Mouse (Mus musculus) urinary bladder, adult 18-20 months (tissue): Measurements from ENCODE around the gene Asb15.
A peak's percentile ranks its signal among the peaks of the same experiment; 100 is the strongest.

Source experiments
- DNase-seq, 2 experiments: peaks; one replicate each; pipeline ENCODE4 v3.0.0; 2022; ENCODE audit warnings: low spot score in 2 of 2, mixed read lengths in 2 of 2

Asb15 gene

DNA sequence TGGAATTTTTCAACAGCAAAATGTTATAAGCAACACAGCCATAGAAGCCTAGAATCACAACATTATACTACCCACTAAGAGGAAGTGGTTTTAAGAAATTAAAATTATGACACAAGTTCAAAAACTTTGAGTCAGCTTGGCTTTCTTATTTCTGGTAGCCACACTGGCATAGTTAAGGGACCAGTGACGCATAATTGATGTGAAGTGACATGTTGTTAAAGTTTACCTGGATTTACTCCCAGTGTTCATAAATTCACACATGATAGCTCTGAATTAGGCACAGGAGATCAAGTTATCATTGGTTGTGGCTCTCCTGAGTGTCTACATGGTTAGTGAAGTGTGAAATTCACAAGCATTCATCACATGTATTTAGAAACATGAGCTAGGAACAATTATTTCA lies 36.9 kb downstream of the Asb15 start:
- no peak for DNase-seq

GRCm38 (mm10) chr6:24568963-24569362 lies 41.0 kb downstream of the Asb15 start:
- no peak for DNase-seq

DNA sequence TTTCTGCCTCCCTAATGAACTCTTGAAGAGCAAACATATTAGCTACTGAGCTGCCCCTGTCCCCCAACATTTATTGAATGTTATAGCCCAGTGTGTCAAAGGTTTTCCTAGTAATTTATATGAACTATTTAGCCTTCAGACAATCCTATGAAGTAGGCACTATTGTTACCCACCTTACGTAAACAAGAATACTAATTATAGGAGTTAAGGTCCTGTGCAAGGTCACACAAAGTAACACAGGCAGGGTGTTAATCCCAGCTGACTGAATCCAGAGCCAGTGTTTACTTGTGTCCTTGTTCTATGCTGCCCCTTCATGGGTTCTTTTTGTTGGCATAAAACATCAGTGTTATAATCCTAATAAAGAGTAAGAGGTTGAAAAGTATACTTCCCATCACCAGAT lies 41.8 kb downstream of the Asb15 start:
- DNase-seq, result no peak

GRCm38 (mm10) chr6:24570278-24570677 lies 42.3 kb downstream of the Asb15 start:
- no peak for DNase-seq

DNA sequence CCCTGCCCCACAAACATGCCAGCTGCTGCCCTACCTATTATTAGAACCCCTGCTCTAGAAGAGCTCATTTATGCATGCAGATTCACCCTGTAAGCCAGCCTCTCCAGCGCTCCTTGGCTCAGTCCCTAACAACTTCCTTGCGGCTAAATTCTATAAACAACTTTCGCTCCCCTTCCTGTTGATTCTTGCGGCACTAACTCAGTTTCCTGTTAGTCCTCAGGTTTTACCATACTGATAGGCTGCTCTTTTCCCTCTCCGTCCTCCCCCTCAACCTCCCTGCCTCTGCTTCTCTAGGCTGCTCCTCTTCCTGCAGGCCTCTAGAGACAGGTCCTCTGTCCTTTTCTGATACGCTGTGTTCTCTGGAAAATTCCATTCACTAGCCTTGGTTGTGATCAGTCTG lies 43.2 kb downstream of the Asb15 start:
- DNase-seq, result no peak

- DNase-seq, result no peak
Measured at GRCm38 (mm10) chr6:24572431-24572830, 44.5 kb downstream of the Asb15 start.

DNA sequence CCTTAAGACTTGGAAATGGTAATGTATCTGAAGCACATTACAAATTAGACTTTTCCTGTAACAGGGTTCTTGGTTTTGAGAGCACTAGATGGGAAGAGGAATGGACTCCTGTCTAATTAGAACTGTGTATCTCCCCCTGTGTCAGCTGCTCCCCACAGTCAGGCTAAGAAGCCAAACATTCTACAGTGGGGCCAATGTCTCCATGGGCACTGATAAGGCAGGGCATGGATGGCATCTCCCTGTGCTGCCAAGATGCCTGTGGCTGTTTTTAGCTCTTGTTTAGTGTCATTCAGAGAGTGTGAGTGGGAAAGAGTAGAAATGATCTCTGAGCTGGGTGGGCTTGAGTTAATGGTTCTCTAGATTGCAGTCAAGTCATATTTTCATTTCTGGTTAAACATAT lies 45.4 kb downstream of the Asb15 start:
- no peak for DNase-seq

DNA sequence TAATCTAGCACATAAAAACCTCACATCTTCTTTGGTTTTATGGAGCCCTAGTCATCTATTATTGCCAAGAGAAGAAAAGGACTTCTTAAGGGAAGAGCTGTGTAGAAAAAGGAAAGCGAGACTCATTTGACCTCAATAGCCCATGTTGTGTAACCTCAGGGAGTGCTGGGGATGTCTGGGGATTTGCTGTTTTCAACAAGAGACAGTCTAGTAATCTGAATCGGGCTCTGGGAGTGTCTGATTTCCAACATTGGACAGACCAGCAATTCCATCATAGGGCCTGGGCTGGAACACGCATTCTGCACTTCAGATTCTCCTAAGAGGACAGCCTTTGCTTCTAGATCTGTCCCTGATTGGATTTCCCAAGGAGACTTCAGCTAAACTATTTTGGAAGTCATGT lies 55.5 kb downstream of the Asb15 start:
- DNase-seq, result peak in 1 of 2 experiments; percentile 16

- no peak for DNase-seq
Measured at GRCm38 (mm10) chr6:24585431-24586310, 57.7 kb downstream of the Asb15 start.

DNA sequence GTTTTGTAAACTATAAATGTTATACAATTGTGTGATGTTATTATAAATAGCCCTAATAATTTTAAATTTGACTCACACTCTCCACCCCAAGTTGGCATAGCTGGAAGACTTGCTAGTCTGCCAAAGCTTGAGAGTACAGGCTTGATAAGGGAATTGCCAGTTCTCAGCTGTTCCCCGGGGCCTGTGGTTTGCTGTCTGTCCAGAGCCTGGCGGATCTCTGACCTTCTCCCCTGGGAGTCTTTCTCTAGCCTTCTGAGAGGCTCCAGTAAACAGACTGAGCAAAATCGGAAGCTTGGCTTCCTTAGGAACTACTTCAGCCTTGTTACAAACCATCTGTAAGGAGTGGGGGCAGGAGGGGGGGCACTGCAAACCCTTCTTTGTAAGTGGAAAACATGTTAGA lies 58.9 kb downstream of the Asb15 start:
- peak in 1 of 2 experiments; percentile 34 for DNase-seq

DNA sequence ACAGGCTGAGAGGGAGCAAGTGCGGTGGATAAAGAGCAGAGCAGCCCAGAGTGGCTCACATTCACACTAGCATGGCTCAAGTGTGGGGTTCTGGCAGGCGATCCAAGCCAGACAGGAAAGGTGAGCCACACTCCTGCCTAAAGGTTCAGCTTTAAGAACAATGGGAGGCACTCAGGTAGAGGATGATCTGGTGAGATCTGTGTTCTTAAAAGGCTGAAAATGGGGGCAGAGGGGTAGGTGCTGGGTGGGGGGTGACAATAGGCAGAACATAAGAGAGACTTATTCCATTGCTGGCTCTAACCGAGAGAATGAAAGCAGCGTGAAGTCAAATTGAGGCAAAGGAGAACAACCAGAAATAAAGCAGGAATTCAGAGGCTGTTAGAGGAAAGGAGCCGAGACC lies 62.3 kb downstream of the Asb15 start:
- no peak for DNase-seq

DNA sequence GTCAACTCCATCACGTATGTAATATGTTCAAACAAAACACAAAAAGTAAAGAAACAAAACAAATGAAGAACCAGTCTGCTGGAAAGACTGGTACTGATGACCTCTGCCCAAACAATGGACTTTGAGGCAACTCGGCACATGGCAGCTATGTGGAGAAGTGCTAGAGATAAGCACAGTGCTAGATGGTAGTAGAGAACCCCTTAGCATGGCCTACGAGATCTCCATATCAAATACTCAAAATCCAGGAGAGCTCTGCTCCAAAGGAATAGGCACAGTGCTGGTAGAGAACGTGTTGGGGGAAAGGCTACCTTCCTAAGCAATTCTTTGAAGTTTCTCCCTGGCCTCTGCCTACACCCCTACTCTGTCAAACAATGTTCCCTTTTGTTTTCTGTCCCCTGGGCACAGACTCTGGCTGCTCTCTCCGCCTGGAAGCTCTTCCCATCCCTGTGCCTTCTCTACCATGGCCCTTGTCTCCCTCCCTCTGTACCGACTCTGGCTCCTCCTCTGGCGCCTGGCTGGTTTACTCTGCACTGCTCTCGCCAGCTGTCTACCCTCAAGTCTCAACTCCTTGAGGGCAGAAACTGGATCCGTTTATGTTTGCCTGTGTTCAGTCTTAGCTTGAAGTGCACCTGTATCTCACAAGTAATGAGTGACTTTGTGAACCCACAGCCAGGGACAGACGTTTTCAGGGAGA lies 63.7 kb downstream of the Asb15 start:
- DNase-seq, result no peak

GRCm38 (mm10) chr6:24597500-24597899 lies 69.6 kb downstream of the Asb15 start, which contains the start of gene Lmod2:
Gene Lmod2, plus strand, starts transcription at chr6:24597762.
- DNase-seq, result no peak

- no peak for DNase-seq
Measured at GRCm38 (mm10) chr6:24599179-24599578, 71.2 kb downstream of the Asb15 start.

- no peak for DNase-seq
Measured at GRCm38 (mm10) chr6:24599639-24600038, 71.7 kb downstream of the Asb15 start.

DNA sequence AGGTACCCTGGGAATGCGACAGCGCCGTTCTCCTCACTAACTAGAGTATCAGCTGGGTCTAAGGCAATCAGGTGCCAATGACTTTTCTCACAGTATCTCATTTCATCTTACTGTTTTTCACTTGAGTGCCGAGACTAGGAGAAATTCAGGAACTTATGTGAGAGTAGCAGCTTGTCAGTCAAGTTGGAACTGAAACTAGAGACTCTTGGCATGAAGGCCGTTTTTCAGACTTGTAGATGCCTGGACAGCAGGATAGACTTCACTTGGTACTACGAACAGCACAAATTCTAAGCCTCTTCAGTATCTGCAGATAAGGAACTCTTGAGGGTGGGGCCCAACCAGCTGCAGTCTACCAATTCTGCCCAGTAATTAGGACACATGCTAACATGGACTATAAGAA lies 72.2 kb downstream of the Asb15 start:
- no peak for DNase-seq

- DNase-seq, result no peak
Measured at GRCm38 (mm10) chr6:24600726-24601125, 72.8 kb downstream of the Asb15 start.

DNA sequence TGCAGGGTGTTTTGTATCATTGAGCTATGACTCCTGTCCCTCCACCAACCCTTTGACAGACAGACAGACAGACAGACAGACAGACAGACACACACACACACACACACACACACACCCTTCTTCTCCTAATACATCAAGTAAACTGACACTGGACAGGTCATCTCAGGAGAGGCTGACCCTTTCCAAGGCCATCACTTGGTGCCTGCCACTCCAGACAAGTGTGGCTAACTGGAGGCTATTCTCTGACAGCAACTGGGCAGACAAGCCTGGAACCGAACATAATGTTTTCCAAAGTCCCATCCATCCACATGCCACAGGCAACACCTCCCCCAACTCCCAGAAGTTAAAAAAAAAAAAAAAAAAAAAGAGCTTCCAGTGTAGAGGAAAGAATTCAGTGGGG lies 73.7 kb downstream of the Asb15 start:
- no peak for DNase-seq

DNA sequence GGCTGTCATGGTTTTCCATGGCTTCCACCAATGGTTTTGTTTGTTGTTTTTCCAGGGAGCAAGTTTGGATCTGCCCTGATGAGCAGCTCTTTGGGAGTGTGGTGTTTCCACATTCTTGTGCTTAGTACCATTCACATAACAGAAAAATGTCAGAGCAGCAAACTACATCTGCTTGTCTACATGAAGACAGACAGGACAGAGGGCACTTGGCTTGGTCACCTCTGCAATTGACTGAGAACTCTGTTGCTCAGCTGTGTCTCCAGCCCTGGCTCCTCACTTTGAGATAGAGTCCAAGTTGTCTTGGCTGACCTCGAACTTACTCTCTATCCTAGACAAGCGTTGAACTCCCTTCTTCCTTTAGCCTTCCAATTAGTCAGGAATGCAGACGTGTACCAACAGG lies 74.4 kb downstream of the Asb15 start:
- no peak for DNase-seq

DNA sequence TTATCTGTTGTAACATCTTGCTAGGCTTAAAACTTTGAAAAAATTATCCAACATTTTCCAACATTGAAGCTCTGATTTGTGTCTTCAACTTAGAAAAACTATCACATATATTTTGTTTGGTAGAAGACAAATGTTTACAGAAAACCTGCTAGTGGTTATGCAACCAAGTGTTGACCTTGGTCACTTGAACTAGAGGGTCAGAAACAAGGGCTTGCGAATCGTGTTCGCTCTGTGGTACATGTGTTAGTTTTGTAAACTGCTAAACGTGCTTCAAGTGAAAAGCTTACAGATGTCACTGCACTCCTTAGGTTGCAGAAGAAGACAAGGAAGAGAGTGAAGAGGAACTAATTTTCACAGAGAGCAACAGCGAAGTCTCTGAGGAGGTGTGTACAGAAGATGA lies 75.0 kb downstream of the Asb15 start:
- no peak for DNase-seq

DNA sequence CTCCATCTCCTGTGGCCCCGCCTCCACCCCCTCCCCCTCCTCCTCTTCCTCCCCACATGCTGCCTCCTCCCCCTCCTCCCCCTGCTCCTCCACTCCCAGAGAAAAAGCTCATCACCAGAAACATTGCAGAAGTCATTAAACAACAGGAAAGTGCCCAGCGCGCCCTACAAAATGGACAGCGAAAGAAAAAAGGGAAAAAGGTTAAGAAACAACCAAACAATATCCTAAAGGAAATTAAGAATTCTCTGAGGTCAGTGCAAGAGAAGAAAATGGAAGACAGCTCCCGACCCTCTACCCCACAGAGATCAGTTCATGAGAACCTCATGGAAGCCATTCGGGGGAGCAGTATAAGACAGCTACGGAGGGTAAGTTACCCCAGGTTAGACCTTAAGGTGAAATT lies 76.3 kb downstream of the Asb15 start:
- DNase-seq, result no peak

DNA sequence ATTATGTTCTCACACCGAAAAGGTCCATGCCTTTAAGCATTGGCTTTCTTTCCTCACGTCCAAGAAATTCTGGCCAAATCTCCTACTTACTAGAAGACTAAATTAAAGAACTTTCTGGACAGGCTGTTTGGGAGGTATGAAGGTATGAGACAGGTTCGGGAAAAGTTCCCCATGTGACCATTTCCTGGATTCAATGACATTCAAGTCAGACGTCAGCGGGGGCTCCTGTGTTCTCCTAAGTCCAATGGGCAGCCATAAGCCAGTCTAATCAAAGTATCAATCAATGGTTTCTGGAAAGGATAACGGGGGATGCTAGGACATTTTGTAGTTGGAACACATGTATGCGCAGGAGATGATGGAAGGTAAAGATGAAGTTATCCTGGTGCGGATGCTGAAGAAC lies 77.7 kb downstream of the Asb15 start:
- no peak for DNase-seq

DNA sequence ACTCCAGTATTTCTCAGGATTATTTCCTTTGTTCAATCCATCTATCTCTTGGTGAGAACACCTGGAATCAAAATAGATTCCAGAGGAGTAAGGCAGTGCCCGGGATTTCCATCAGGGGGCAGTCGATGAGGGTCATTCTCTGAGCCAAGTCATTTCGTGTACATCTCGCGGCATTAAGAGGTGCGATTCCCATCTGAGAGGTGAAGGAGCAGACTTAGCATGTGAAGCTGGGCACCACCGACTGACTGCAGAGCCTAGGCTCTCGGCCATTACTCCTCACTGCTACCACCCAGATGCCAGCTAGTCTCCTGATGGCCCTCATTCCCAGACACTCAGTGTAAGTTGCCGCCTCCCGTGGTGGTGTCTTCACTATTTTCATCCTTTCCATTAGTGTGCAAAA lies 78.6 kb downstream of the Asb15 start:
- no peak for DNase-seq
